Mouse (Mus musculus): ENCODE measurements around the gene Lat2. TPM values are rescaled to one million over a fixed set of nuclear protein-coding genes. Genes with fewer than 3 reads are reported as not detected.

Lat2 gene
- polyA plus RNA-seq, 1 experiment from 2014 or later = 5.3 TPM

DNA sequence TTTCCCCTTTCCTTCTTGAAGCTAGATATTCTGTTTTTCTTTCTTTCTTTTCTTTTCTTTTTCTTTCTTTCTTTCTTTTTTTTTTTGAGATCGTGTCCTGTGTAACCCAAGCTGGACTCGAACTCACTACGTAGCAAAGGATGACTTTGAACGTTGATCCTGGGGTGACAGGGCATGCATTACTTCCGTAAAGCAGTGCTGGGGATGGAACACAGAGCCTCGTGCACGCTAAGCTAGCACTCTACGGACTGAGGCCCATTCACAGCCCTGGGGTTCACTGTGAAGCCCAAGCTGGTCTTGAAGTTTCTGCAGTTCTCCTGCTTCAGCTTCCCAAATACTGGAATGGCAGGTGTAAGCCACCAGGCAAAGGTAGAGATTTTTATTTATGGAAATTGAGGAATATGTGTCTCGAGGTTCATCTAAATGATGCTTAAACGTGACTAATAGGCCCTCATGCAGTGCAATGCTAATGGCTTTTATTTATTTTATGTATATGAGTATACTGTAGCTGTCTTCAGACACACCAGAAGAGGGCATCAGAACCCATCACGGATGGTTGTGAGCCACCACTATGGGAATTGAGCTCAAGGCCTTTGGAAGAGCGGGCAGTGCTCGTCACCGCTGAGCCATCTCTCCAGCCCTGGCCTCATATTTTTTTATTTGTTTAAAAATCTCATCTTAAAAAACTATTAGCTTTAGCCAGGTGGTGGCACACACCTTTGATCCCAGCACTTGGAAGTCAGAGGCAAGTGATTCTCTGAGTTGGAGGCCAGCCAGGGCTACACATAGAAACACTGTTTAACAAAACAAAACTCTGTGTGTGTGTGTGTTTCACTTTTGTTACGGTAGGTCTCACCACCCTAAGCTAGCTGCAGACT, 31.6 kb downstream of the Lat2 start:
- peak overlapping the region; percentile 87 for H3K9ac ChIP-seq
- H3K9me3 ChIP-seq (replicated peaks) = no peaks in the 10 kb centered on the region
- peak overlapping the region; percentile 97 for H3K4me3 ChIP-seq
- peak overlapping the region; percentile 78 for H3K4me2 ChIP-seq
- WGBS = 31% methylated on average over 15 of the region's 15 CpGs
- peaks cover 14% of the 10 kb centered on the region for H3K36me3 ChIP-seq (ENCODE audit: poor library complexity, severe bottlenecking)
- ATAC-seq = no peak; the same call in 1 of the 2 replicates
- no peaks in the 10 kb centered on the region for H3K27me3 ChIP-seq
- H3K4me1 ChIP-seq = peaks cover 15% of the 10 kb centered on the region
- H3K27ac ChIP-seq = no peak overlapping the region

DNA sequence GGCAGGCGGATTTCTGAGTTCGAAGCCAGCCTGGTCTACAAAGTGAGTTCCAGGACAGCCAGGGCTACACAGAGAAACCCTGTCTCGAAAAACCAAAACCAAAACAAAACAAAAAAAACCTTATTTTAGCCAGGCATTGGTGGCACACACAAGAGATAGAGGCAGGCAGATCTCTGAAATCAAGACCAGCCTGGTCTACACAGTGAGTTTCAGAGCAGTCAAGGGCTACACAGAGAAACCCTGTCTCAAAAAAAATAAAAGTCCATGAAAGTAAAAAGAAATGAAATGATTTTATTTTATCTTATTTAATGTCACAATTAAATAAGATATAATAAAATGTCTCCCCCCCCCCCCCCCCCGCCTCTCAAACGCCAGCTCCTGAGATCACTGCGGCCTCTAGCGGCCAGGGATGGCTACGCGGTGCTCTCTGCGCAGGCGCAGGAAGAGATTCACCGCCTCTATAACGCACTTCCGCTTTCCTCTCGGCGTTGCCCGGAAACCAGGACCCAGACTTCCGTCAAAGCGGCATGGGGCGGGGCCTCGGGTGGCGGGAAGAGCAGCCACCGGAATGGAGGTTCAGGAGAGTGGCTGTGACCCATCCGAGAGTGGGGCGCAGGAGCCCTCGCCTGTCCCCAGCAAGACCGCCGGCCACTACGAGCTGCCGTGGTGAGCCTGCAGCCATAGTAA, 32.5 kb downstream of the Lat2 start:
- peaks cover 8% of the 10 kb centered on the region for H3K36me3 ChIP-seq (ENCODE audit: poor library complexity, severe bottlenecking)
- H3K4me2 ChIP-seq = peak overlapping the region; percentile 78
- no peak overlapping the region for H3K27ac ChIP-seq
- H3K4me3 ChIP-seq = peak overlapping the region; percentile 97
- ATAC-seq = peak; percentile 98
- H3K4me1 ChIP-seq = peaks cover 15% of the 10 kb centered on the region
- peak overlapping the region; percentile 87 for H3K9ac ChIP-seq
- WGBS = 11% methylated on average over 19 of the region's 30 CpGs
- no peaks in the 10 kb centered on the region for H3K27me3 ChIP-seq
- no peaks in the 10 kb centered on the region for H3K9me3 ChIP-seq (replicated peaks)

DNA sequence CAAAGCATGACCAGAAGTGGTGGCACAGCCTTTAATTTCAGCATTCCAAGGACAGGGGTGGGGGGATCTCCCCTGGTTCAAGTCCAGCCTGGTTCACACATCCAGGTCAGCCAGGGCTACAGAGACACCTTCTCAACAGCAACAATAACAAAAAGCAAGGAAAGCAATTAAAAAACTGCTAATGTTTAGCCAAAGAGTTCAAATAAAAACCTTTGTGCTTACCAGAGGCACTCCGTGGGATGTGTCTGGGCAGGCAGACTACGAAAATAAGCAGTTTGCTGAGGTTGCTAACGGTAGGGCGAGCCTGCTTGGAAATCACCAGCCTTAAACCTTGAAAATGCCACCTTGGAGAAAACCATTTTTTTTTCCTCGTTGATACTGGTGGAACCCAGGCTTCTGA, 33.7 kb downstream of the Lat2 start, which contains the start of gene Rfc2:
TSS of gene Rfc2 (plus strand) at position 221 of the 400 bp plus-strand sequence.
- H3K36me3 ChIP-seq (ENCODE audit: poor library complexity, severe bottlenecking) = no peaks in the 10 kb centered on the region
- H3K9ac ChIP-seq = no peak within 1 kb of the TSS
- H3K4me1 ChIP-seq = peaks cover 15% of the 10 kb centered on the region
- H3K4me2 ChIP-seq = no peak within 1 kb of the TSS
- H3K9me3 ChIP-seq (replicated peaks) = no peaks in the 10 kb centered on the region
- no peaks in the 10 kb centered on the region for H3K27me3 ChIP-seq
- WGBS = 90% methylated on average over 5 of the region's 5 CpGs
- H3K27ac ChIP-seq = no peak within 1 kb of the TSS
- ATAC-seq = no peak
- H3K4me3 ChIP-seq = no peak within 1 kb of the TSS

GRCm38 (mm10) chr5:134579135-134579534, 35.7 kb downstream of the Lat2 start:
- no peaks in the 10 kb centered on the region for H3K27me3 ChIP-seq
- no peak overlapping the region for H3K9ac ChIP-seq
- no peaks in the 10 kb centered on the region for H3K9me3 ChIP-seq (replicated peaks)
- H3K27ac ChIP-seq = no peak overlapping the region
- H3K36me3 ChIP-seq (ENCODE audit: poor library complexity, severe bottlenecking) = no peaks in the 10 kb centered on the region
- H3K4me2 ChIP-seq = no peak overlapping the region
- peaks cover 12% of the 10 kb centered on the region for H3K4me1 ChIP-seq
- WGBS = 66% methylated on average over 3 of the region's 3 CpGs
- ATAC-seq = no peak
- no peak overlapping the region for H3K4me3 ChIP-seq

DNA sequence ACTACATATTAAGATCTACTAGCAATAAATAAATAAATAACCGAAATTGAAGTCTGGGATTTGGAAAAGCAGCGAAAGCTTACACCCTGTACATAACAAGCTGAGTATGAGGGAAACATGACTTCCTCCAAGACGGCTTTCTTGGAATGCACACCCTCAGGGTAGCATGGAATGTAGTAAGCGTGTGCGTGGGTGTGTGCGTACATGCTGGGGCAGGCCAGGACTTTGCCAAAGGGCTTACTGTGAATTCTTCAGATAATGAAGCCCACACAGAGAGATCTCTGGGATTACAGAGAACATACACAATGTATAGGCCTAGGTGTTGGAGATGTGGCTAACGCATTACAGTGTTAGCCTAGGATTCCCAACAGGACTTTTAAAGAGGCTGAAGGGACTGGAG, 37.3 kb downstream of the Lat2 start:
- ATAC-seq = no peak
- Histone ChIP-seq H3K4me2 (no peak overlapping the region), H3K27me3 (no peaks in the 10 kb centered on the region), H3K36me3 (ENCODE audit: poor library complexity, severe bottlenecking) (no peaks in the 10 kb centered on the region), H3K9ac (no peak overlapping the region), H3K4me3 (no peak overlapping the region), H3K4me1 (peaks cover 4% of the 10 kb centered on the region), H3K27ac (no peak overlapping the region), H3K9me3 (replicated peaks) (no peaks in the 10 kb centered on the region)
- 91% methylated on average over 7 of the region's 7 CpGs for WGBS

- Histone ChIP-seq H3K9me3 (replicated peaks) (no peaks in the 10 kb centered on the region), H3K9ac (no peak overlapping the region), H3K27me3 (no peaks in the 10 kb centered on the region), H3K36me3 (ENCODE audit: poor library complexity, severe bottlenecking) (no peaks in the 10 kb centered on the region), H3K4me2 (no peak overlapping the region), H3K4me1 (peaks cover 11% of the 10 kb centered on the region), H3K4me3 (no peak overlapping the region), H3K27ac (no peak overlapping the region)
- 81% methylated on average over 14 of the region's 14 CpGs for WGBS
- ATAC-seq = no peak
Measured at GRCm38 (mm10) chr5:134576517-134577220, 38.2 kb downstream of the Lat2 start.

GRCm38 (mm10) chr5:134575833-134576232, 39.0 kb downstream of the Lat2 start:
- H3K27ac ChIP-seq = no peak overlapping the region
- no peak overlapping the region for H3K4me3 ChIP-seq
- no peaks in the 10 kb centered on the region for H3K36me3 ChIP-seq (ENCODE audit: poor library complexity, severe bottlenecking)
- H3K4me2 ChIP-seq = no peak overlapping the region
- H3K9ac ChIP-seq = no peak overlapping the region
- 94% methylated on average over 5 of the region's 5 CpGs for WGBS
- H3K9me3 ChIP-seq (replicated peaks) = no peaks in the 10 kb centered on the region
- H3K4me1 ChIP-seq = peaks cover 11% of the 10 kb centered on the region
- no peaks in the 10 kb centered on the region for H3K27me3 ChIP-seq
- ATAC-seq = no peak

DNA sequence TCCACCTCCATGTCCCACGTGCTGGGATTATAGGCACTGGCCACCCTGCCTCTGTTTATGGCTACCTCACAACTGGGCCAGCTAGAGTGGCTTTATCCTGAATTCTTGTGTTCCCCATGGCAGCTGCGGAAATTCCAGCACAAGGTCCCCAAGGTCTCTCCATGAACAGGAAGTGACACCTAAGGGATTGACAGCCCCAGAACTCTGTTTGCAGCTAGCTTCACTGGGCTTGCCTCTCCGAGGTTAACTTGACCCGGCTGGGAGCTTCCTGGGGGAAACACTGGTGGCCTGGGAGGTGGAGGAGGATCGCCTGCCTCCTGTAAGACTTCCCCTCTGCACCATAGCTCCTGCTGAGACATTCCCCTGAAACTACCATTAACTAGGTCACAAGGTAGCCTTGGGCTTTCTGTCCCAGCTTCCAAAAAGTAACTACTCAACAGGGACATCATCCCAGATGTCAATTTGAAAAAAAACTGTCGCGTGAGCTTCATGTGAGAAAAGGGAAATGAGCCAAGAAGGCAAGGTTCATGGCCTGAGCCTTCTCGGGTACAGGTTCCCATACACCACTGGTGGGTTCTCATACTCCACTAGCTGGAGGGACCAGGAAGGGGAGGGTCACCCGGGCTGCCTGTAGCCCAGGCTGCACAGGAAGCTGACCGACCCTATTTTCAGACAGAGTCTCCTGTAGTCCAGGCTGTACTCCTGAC, 42.2 kb downstream of the Lat2 start:
- no peaks in the 10 kb centered on the region for H3K9me3 ChIP-seq (replicated peaks)
- WGBS = 53% methylated on average over 10 of the region's 10 CpGs
- H3K4me3 ChIP-seq = peak overlapping the region; percentile 45; the same call in 1 of the 2 replicates
- H3K4me2 ChIP-seq = peak overlapping the region; percentile 74
- no peaks in the 10 kb centered on the region for H3K27me3 ChIP-seq
- H3K4me1 ChIP-seq = peaks cover 14% of the 10 kb centered on the region
- H3K27ac ChIP-seq = 0 out of 2 replicates have a peak overlapping the region, but pooled peaks have one; percentile 10
- ATAC-seq = no peak
- H3K9ac ChIP-seq = peak overlapping the region; percentile 54; the same call in 1 of the 2 replicates
- no peaks in the 10 kb centered on the region for H3K36me3 ChIP-seq (ENCODE audit: poor library complexity, severe bottlenecking)

GRCm38 (mm10) chr5:134571730-134572507, 42.9 kb downstream of the Lat2 start:
- Histone ChIP-seq H3K9me3 (replicated peaks) (no peaks in the 10 kb centered on the region), H3K4me3 (peak overlapping the region; percentile 45), H3K4me1 (peaks cover 14% of the 10 kb centered on the region), H3K36me3 (ENCODE audit: poor library complexity, severe bottlenecking) (no peaks in the 10 kb centered on the region), H3K27ac (peak overlapping the region; percentile 51), H3K4me2 (peak overlapping the region; percentile 74), H3K9ac (peak overlapping the region; percentile 54), H3K27me3 (no peaks in the 10 kb centered on the region)
- WGBS = 1% methylated on average over 23 of the region's 23 CpGs
- peak; percentile 75 for ATAC-seq

DNA sequence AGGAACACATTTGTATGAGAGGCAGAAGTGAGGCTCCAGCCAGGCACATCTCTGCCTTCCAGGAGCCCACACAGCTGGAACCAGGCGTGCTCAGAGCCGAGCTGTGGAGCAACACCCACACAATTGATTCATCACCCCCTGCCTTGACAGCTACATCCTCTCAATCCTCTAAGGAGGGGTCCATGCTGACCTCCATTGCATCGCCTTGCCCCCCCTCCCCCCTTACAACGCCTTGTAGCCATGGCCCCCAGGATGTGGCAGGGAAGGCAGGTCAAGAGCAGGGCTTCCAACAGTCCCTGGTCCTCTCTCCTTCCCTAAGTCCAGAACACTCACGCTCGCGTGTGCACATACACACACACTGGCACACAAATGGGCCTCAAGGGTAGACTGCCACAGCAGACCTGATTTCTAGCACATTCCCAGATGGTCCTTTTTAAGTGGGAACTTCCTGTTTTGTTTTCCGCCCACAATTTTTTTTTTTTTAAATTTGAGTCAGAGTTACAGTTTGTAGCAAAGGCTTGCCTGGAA, 45.8 kb downstream of the Lat2 start:
- no peaks in the 10 kb centered on the region for H3K27me3 ChIP-seq
- ATAC-seq = no peak
- no peak overlapping the region for H3K4me2 ChIP-seq
- H3K9ac ChIP-seq = no peak overlapping the region
- 69% methylated on average over 8 of the region's 8 CpGs for WGBS
- no peaks in the 10 kb centered on the region for H3K9me3 ChIP-seq (replicated peaks)
- no peak overlapping the region for H3K4me3 ChIP-seq
- no peak overlapping the region; the same call in 1 of the 2 replicates for H3K27ac ChIP-seq
- H3K36me3 ChIP-seq (ENCODE audit: poor library complexity, severe bottlenecking) = no peaks in the 10 kb centered on the region
- peaks cover 14% of the 10 kb centered on the region for H3K4me1 ChIP-seq

GRCm38 (mm10) chr5:134568030-134568429, 46.8 kb downstream of the Lat2 start:
- Histone ChIP-seq H3K9ac (no peak overlapping the region), H3K4me3 (no peak overlapping the region), H3K9me3 (replicated peaks) (no peaks in the 10 kb centered on the region), H3K4me1 (peaks cover 14% of the 10 kb centered on the region), H3K4me2 (no peak overlapping the region), H3K27me3 (no peaks in the 10 kb centered on the region), H3K36me3 (ENCODE audit: poor library complexity, severe bottlenecking) (no peaks in the 10 kb centered on the region), H3K27ac (no peak overlapping the region)
- no peak for ATAC-seq
- 59% methylated on average over 3 of the region's 3 CpGs for WGBS
